Mouse (Mus musculus) spleen, postnatal 10 days (tissue): ENCODE results near the gene Rnf152.

ENCODE experiments used
- DNase-seq, 2 experiments: peaks; one replicate each; pipeline ENCODE4 v3.0.0; 2021 to 2022; ENCODE audit warnings: low spot score in 2 of 2

The Rnf152 gene

DNA sequence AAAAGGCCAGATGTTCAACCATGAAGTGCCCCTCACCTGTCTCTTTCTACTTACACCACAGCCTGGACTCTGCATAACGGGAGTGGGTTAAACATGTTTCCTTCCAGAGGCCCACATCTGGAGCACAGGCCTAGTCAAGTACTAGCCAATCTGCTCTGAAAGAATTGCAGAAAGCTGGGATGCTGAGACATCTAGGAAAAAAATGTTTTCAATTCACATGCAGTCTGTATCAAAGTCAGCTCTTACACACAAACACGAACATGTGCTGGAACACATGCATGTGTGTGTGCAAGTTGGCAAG is 44.0 kb downstream of the Rnf152 start:
- no peak for DNase-seq

DNA sequence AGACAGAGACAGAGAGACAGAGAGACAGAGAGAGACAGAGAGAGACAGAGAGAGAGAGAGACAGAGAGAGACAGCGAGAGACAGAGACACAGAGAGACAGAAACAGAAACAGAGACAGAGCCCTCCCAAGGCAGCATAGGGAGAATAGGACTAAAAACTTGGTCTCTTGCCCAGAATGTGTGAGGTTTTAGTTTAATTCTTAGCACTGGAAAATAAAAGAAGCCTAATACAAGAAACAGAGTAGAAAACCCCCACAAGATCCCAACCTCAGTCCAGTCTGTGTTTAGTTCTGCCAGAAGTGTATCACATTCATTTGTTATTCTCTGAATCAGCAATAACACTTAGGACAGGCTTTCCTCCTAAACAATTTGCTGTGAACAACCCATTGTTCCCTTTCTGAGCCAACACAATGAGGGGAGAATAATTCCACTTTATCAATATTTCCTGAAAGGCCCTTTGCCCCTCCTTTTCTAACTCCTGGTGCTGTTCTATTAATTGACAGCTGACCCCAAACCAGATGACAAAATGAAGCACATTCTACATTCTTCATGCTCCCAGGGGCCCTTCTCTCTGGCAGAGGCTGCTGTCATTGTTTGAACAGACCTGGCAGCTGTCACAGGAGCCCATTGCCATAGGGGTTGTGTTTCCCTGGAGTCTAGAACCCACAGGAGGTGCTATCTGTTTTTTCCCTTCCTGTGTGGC is 44.5 kb downstream of the Rnf152 start:
- DNase-seq, result no peak

DNA sequence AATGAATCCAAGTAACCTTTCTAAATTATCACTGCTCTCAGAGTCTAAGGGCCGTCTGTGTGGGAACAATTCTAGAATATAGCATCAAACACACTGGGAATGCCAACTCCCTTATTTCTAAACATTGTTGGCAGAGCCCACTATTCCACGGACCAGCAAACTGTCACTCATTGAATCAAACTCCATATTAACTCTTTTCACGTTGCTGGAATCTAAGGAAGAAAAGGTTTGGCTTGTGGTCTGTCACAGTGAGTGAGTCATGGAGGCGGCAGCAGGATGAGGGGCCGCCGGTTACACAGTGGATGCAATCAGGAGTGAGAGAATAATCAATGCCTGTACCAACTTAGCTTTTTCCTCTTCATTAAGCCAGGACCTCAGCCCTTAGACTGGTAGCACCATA is 54.3 kb downstream of the Rnf152 start:
- DNase-seq, result no peak

- DNase-seq, result no peak
Measured at GRCm38 (mm10) chr1:105301764-105302163, 54.7 kb downstream of the Rnf152 start.

DNA sequence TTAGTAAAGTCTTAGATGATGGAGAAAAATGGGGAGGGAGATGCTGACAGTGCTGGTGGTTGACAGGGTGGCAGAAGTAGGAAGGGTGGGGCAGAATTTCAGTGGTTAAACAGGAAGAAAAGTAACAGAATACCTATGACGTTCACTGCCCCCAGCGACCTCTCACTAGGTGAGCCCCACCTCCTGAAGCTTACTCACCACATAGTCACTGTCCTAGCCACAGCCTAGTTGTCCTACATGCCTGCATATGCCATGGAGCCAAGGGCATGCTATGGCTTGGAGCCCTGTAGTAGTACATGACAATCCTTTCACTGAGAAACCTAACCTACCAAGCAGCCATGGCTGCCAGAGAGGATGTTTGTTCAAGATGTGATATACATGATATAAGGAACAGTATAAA is 64.7 kb downstream of the Rnf152 start:
- DNase-seq, result no peak

DNA sequence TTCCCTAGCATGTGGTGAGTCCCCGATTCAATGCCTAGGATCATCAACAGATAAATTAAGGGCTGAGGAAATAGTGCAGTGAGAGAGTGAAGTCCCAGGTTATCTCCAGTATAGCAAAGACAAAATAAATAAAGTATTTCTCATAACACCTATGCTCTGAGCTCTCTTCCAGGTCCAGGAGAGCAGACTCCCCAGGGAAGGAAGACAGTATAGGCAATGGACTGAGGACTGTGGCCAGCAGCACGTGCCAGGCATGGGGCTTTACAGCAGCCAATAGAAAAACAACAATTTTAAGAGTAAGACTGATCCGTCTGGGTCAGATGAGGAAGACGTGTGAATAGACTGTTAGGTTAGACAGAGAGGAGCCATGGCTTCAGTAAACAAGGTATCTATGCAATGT is 69.0 kb downstream of the Rnf152 start:
- no peak for DNase-seq

DNA sequence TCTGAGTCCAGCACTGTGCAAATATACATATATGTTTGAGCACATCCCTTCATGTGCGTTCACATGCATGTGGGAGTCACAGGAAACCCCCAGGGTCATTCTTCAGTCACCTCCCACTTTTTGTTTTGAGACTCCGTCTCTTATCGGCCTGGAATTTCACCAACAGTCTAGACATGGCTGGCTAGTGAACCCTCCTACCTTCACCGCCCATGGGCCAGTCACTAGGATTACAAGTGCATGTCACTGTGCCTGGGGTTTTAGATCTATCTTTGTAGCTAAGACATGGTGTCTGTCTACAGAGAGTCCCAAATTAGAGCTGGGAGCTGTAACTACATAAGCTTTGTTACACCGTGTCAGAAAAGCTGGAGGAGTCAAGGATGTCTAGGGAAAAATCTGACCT is 69.6 kb downstream of the Rnf152 start:
- DNase-seq, result no peak

DNA sequence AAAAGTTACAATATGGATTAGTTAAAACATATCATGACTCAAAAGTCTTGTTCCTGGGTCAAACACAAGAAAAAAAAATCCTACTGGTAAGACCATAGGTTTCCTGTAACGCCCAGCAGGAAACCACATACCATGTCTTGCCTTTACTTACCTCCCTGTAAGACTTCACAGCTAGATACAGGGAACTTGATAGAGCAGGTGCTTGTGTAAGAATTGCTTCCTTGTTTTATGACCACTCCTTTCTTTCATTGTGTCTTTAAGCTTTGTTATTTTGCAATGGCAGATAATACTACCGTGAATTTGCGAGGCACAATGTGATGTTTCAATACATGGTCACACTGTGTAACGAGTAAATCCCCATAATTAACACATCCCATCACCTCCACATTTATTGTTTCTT is 71.5 kb downstream of the Rnf152 start:
- DNase-seq, result no peak

- no peak for DNase-seq
Measured at GRCm38 (mm10) chr1:105284116-105284515, 72.4 kb downstream of the Rnf152 start.

- no peak for DNase-seq
Measured at GRCm38 (mm10) chr1:105281277-105281676, 75.2 kb downstream of the Rnf152 start.

DNA sequence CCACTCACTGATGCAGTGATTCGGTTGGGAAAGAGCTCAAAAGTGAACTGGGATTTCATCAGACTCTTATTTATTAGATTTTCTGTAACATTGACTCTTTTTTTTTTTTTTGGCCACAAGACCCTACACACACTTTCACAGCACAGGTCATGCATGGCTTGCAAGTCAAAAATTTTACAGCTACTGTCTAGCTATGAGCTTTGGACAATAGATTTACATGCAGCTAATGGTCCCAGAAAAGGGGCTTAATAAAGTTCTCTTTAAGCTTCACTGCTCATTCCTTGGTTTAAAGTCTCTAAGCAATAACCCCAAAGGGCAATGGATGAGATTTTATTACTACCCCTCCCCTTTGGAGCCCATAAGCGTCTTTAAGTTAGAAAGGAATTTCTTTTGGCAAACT is 76.3 kb downstream of the Rnf152 start:
- no peak for DNase-seq

- DNase-seq, result no peak
Measured at GRCm38 (mm10) chr1:105274500-105275194, 81.9 kb downstream of the Rnf152 start.

- no peak for DNase-seq
Measured at GRCm38 (mm10) chr1:105271104-105271503, 85.4 kb downstream of the Rnf152 start.

GRCm38 (mm10) chr1:105263283-105264033 is 93.1 kb downstream of the Rnf152 start:
- no peak for DNase-seq

GRCm38 (mm10) chr1:105260200-105260599 is 96.3 kb downstream of the Rnf152 start:
- DNase-seq, result no peak

- no peak for DNase-seq
Measured at GRCm38 (mm10) chr1:105257199-105257598, 99.3 kb downstream of the Rnf152 start.

GRCm38 (mm10) chr1:105249190-105249589 is 107.3 kb downstream of the Rnf152 start:
- no peak for DNase-seq

- no peak for DNase-seq
Measured at GRCm38 (mm10) chr1:105246651-105247050, 109.9 kb downstream of the Rnf152 start.

DNA sequence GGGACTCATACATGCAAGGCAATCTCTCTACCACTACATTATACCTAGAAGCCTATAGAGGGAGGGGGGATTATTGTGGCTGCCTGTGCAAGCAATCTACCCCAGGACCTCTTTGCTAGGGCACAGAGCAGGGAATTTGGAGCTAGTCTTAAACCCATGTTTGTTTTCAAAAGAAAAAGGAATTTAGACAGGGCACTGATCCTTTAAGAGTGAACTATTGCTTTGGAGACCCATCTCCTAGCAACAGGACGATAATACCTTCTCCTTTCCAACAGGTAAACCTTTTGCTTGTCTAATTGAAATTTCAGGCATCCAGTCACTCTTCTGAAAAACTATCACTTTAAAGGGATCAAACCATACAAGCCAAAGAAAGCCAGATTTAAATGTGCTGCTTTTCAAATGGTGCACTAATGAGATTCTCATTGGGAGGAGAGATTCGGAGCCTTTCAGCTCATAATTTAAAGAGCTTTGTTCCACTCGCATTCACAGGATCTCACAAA is 110.4 kb downstream of the Rnf152 start:
- DNase-seq, result no peak

GRCm38 (mm10) chr1:105243359-105244142 is 113.0 kb downstream of the Rnf152 start:
- no peak for DNase-seq

- no peak for DNase-seq
Measured at GRCm38 (mm10) chr1:105240185-105240584, 116.3 kb downstream of the Rnf152 start.
